Mouse (Mus musculus): ENCODE results near the gene Tmem86b. TPM values are rescaled to one million over a fixed set of nuclear protein-coding genes. Genes with fewer than 3 reads are reported as not detected.
"Not testable (repeated sequence)": the region's sequence is repeated elsewhere in the genome, so short reads cannot be mapped to it uniquely, and the experiment has no call there.

The Tmem86b gene
- polyA plus RNA-seq, 1 experiment from 2014 or later: 0.22 TPM

GRCm38 (mm10) chr7:4603873-4604272 is 27.3 kb downstream of the Tmem86b start, which contains the start of gene Ptprh:
TSS of gene Ptprh (minus strand) at chr7:4604041.
- H3K27me3 ChIP-seq (ENCODE audit: control insufficient read depth, insufficient read depth, low read length): no peaks in the 10 kb centered on the region
- H3K36me3 ChIP-seq (ENCODE audit: control insufficient read depth, insufficient read depth, low read length): no peaks in the 10 kb centered on the region
- TF ChIP-seq EP300 (optimal IDR thresholded peaks at IDR 0.05): no peak
- TF ChIP-seq CTCF (IDR thresholded peaks at IDR 0.05; ENCODE audit: low read depth): no peak
- no peak within 1 kb of the TSS for H3K4me3 ChIP-seq (ENCODE audit: low read depth, low read length)
- H3K27ac ChIP-seq (replicated peaks): peak within 1 kb of the TSS; percentile 74
- H3K4me2 ChIP-seq (replicated peaks; ENCODE audit: low read depth): no peak within 1 kb of the TSS
- DNase-seq (ENCODE audit: low spot score) (peak; percentile 61), ATAC-seq (ENCODE audit: low FRiP score, low TSS enrichment) (peak; percentile 89)
- no peaks in the 10 kb centered on the region for H3K4me1 ChIP-seq (replicated peaks; ENCODE audit: control insufficient read depth, insufficient read depth)
- no peaks in the 10 kb centered on the region for H3K9me3 ChIP-seq (ENCODE audit: control insufficient read depth, low read length)
- 38% methylated on average over 6 of the region's 6 CpGs for WGBS
- no peak within 1 kb of the TSS for H3K9ac ChIP-seq (ENCODE audit: low read length)

- Histone ChIP-seq H3K9me3 (ENCODE audit: control insufficient read depth, low read length) (no peaks in the 10 kb centered on the region), H3K4me1 (replicated peaks; ENCODE audit: control insufficient read depth, insufficient read depth) (no peaks in the 10 kb centered on the region), H3K27me3 (ENCODE audit: control insufficient read depth, insufficient read depth, low read length) (no peaks in the 10 kb centered on the region), H3K27ac (replicated peaks) (peak overlapping the region; percentile 74; the same call in 1 of the 2 replicates), H3K9ac (ENCODE audit: low read length) (no peak overlapping the region), H3K4me3 (ENCODE audit: low read depth, low read length) (peak overlapping the region; percentile 8; the same call in 1 of the 2 replicates), H3K36me3 (ENCODE audit: control insufficient read depth, insufficient read depth, low read length) (no peaks in the 10 kb centered on the region), H3K4me2 (replicated peaks; ENCODE audit: low read depth) (no peak overlapping the region; the same call in 1 of the 2 replicates)
- 80% methylated on average over 6 of the region's 6 CpGs for WGBS
- peak; percentile 78 for ATAC-seq (ENCODE audit: low FRiP score, low TSS enrichment)
- TF ChIP-seq EP300 (optimal IDR thresholded peaks at IDR 0.05) (no peak), CTCF (IDR thresholded peaks at IDR 0.05; ENCODE audit: low read depth) (no peak)
- DNase-seq (ENCODE audit: low spot score): peak; percentile 60
Observed at GRCm38 (mm10) chr7:4602969-4603368, 28.3 kb downstream of the Tmem86b start.

- not testable (repeated sequence) for H3K4me3 ChIP-seq (ENCODE audit: low read depth, low read length); H3K27me3 ChIP-seq (ENCODE audit: control insufficient read depth, insufficient read depth, low read length); H3K4me1 ChIP-seq (replicated peaks; ENCODE audit: control insufficient read depth, insufficient read depth); DNase-seq (ENCODE audit: low spot score); H3K9ac ChIP-seq (ENCODE audit: low read length); ATAC-seq (ENCODE audit: low FRiP score, low TSS enrichment); H3K27ac ChIP-seq (replicated peaks); H3K36me3 ChIP-seq (ENCODE audit: control insufficient read depth, insufficient read depth, low read length); H3K4me2 ChIP-seq (replicated peaks; ENCODE audit: low read depth); H3K9me3 ChIP-seq (ENCODE audit: control insufficient read depth, low read length)
- WGBS: 62% methylated on average over 4 of the region's 4 CpGs
Observed at GRCm38 (mm10) chr7:4597046-4597445, 34.2 kb downstream of the Tmem86b start.

- not testable (repeated sequence) for H3K4me2 ChIP-seq (replicated peaks; ENCODE audit: low read depth); H3K9me3 ChIP-seq (ENCODE audit: control insufficient read depth, low read length); H3K9ac ChIP-seq (ENCODE audit: low read length); H3K27ac ChIP-seq (replicated peaks); H3K4me1 ChIP-seq (replicated peaks; ENCODE audit: control insufficient read depth, insufficient read depth); DNase-seq (ENCODE audit: low spot score); H3K4me3 ChIP-seq (ENCODE audit: low read depth, low read length); H3K27me3 ChIP-seq (ENCODE audit: control insufficient read depth, insufficient read depth, low read length); ATAC-seq (ENCODE audit: low FRiP score, low TSS enrichment); H3K36me3 ChIP-seq (ENCODE audit: control insufficient read depth, insufficient read depth, low read length)
- 73% methylated on average over 3 of the region's 3 CpGs for WGBS
Observed at GRCm38 (mm10) chr7:4581481-4581880, 49.7 kb downstream of the Tmem86b start.

Small RNA genes lying within 50 kb of the gene (microRNA-seq; reads per million reads assigned to microRNA genes)
- gene Gm23577: not detected

Other genes starting within 250 kb of the Tmem86b start
- 0.01 TPM in 1 of 2 replicates, not detected in the other for gene Gp6, start 233.7 kb downstream of the Tmem86b start, polyA plus RNA-seq (2015; fragmentation: Nextera tagmentation; extraction: Ambion mirVana)
- 29.0 and 30.0 TPM in 2 replicates for gene Rdh13, start 185.8 kb downstream of the Tmem86b start, polyA plus RNA-seq (2015; fragmentation: Nextera tagmentation; extraction: Ambion mirVana)
- gene Eps8l1, start 170.7 kb downstream of the Tmem86b start, polyA plus RNA-seq (2015; fragmentation: Nextera tagmentation; extraction: Ambion mirVana): 25.2 and 33.3 TPM in 2 replicates
- gene Ppp1r12c, start 129.7 kb downstream of the Tmem86b start, polyA plus RNA-seq (2015; fragmentation: Nextera tagmentation; extraction: Ambion mirVana): 39.5 and 44.4 TPM in 2 replicates
- gene Tnnt1, start 115.0 kb downstream of the Tmem86b start, polyA plus RNA-seq (2015; fragmentation: Nextera tagmentation; extraction: Ambion mirVana): 15.5 and 16.5 TPM in 2 replicates
- 24.4 and 30.4 TPM in 2 replicates for gene Tnni3, start 107.2 kb downstream of the Tmem86b start, polyA plus RNA-seq (2015; fragmentation: Nextera tagmentation; extraction: Ambion mirVana)
- 0.89 and 0.98 TPM in 2 replicates for gene Dnaaf3, start 99.0 kb downstream of the Tmem86b start, polyA plus RNA-seq (2015; fragmentation: Nextera tagmentation; extraction: Ambion mirVana)
- gene Syt5, start 83.9 kb downstream of the Tmem86b start, polyA plus RNA-seq (2015; fragmentation: Nextera tagmentation; extraction: Ambion mirVana): 6.7 and 7.2 TPM in 2 replicates
- gene Ptprh, start 27.4 kb downstream of the Tmem86b start, polyA plus RNA-seq (2015; fragmentation: Nextera tagmentation; extraction: Ambion mirVana): 1.9 TPM in 2 replicates
- gene Ppp6r1, start 27.6 kb upstream of the Tmem86b start, polyA plus RNA-seq (2015; fragmentation: Nextera tagmentation; extraction: Ambion mirVana): 3.9 and 6.2 TPM in 2 replicates
- gene Hspbp1, start 53.6 kb upstream of the Tmem86b start, polyA plus RNA-seq (2015; fragmentation: Nextera tagmentation; extraction: Ambion mirVana): 59.1 and 60.7 TPM in 2 replicates
- gene Brsk1, start 59.2 kb upstream of the Tmem86b start, polyA plus RNA-seq (2015; fragmentation: Nextera tagmentation; extraction: Ambion mirVana): 0.36 and 0.42 TPM in 2 replicates
- 2.2 and 2.4 TPM in 2 replicates for gene Tmem150b, start 93.8 kb upstream of the Tmem86b start, polyA plus RNA-seq (2015; fragmentation: Nextera tagmentation; extraction: Ambion mirVana)
- gene Kmt5c, start 108.7 kb upstream of the Tmem86b start, polyA plus RNA-seq (2015; fragmentation: Nextera tagmentation; extraction: Ambion mirVana): 31.8 and 32.5 TPM in 2 replicates
- gene Cox6b2, start 121.7 kb upstream of the Tmem86b start, polyA plus RNA-seq (2015; fragmentation: Nextera tagmentation; extraction: Ambion mirVana): 43.1 and 46.5 TPM in 2 replicates
- gene Fam71e2, start 139.9 kb upstream of the Tmem86b start, polyA plus RNA-seq (2015; fragmentation: Nextera tagmentation; extraction: Ambion mirVana): not detected in 2 replicates
- 0.42 and 0.65 TPM in 2 replicates for gene Il11, start 151.4 kb upstream of the Tmem86b start, polyA plus RNA-seq (2015; fragmentation: Nextera tagmentation; extraction: Ambion mirVana)
- gene Tmem190, start 151.5 kb upstream of the Tmem86b start, polyA plus RNA-seq (2015; fragmentation: Nextera tagmentation; extraction: Ambion mirVana): 0.42 and 0.80 TPM in 2 replicates
- gene Tmem238, start 158.2 kb upstream of the Tmem86b start, polyA plus RNA-seq (2015; fragmentation: Nextera tagmentation; extraction: Ambion mirVana): 69.0 and 70.7 TPM in 2 replicates
- gene Rpl28, start 161.5 kb upstream of the Tmem86b start, polyA plus RNA-seq (2015; fragmentation: Nextera tagmentation; extraction: Ambion mirVana): 322 and 359 TPM in 2 replicates
- gene Ube2s, start 181.2 kb upstream of the Tmem86b start, polyA plus RNA-seq (2015; fragmentation: Nextera tagmentation; extraction: Ambion mirVana): 95.5 and 111 TPM in 2 replicates
- 0.15 and 0.16 TPM in 2 replicates for gene Shisa7, start 213.3 kb upstream of the Tmem86b start, polyA plus RNA-seq (2015; fragmentation: Nextera tagmentation; extraction: Ambion mirVana)
- gene Isoc2b, start 238.8 kb upstream of the Tmem86b start, polyA plus RNA-seq (2015; fragmentation: Nextera tagmentation; extraction: Ambion mirVana): 17.5 and 21.7 TPM in 2 replicates
- 0.56 and 0.67 TPM in 2 replicates for gene Isoc2a, start 245.7 kb upstream of the Tmem86b start, polyA plus RNA-seq (2015; fragmentation: Nextera tagmentation; extraction: Ambion mirVana)

All from stomach, postnatal 0 days (tissue).